Mouse (Mus musculus): Measurements from ENCODE around the gene Myh10. TPM values are rescaled to one million over a fixed set of nuclear protein-coding genes. Genes with fewer than 3 reads are reported as not detected.

Myh10 gene
- total and polyA plus RNA-seq, 3 experiments, result 0.38 to 2.7 (median 0.62) TPM

DNA sequence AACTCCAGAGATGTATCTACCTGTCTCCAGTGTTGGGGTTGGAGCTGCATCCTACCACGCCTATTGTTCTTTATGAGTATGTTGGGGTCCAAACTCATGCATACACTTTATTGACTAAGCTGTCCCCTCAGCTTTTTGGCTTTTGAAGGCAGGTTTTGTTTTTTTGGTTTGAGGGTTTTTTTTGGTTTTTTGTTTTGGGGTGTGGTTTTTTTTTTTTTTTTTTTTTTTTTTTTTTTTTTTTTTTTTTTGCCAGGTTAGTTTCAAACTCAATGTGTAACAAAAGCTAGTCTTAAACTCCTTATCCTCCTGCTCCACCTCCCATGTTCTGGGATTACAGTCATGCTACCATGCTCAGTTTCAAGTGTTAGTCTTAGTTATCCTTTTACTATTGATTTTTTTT, 12.9 kb downstream of the Myh10 start:
- H3K4me2 ChIP-seq (ENCODE audit: insufficient read depth, low read depth, poor library complexity, severe bottlenecking), result no peak overlapping the region
- DNase-seq (ENCODE audit: extremely low read depth), result no peak
- peaks cover 7% of the 10 kb centered on the region for H3K9me3 ChIP-seq (replicated peaks; ENCODE audit: low read length)
- peaks cover 10 to 16% of the 10 kb centered on the region in 2 experiments for H3K4me1 ChIP-seq (ENCODE audit: control insufficient read depth in 1 of 2, insufficient read depth in 2 of 2)
- H3K9ac ChIP-seq (ENCODE audit: insufficient read depth, low read depth), result no peak overlapping the region
- no peaks in the 10 kb centered on the region for H3K27me3 ChIP-seq (replicated peaks)
- no peaks in the 10 kb centered on the region for H3K36me3 ChIP-seq (replicated peaks in 1 of 2; ENCODE audit: control insufficient read depth in 1 of 2, insufficient read depth in 1 of 2, low read length in 1 of 2)
- H3K4me3 ChIP-seq (replicated peaks in 1 of 3; ENCODE audit: low read depth in 2 of 3, low read length in 2 of 3, poor library complexity in 1 of 3), result no peak overlapping the region
- dilution Hi-C loops (cut with MboI; ENCODE audit: extremely low pct_ligation_motif_present, extremely low pct_unique_long_range_greater_than_20kb, low sequenced_read_pairs) (no loop called here), in situ Hi-C loops (cut with MboI; ENCODE audit: low pct_ligation_motif_present, low pct_unique_long_range_greater_than_20kb, low sequenced_read_pairs) (no loop called here)
- no peak overlapping the region for H3K27ac ChIP-seq (ENCODE audit: insufficient read depth, low read depth)
- TF ChIP-seq ZNF384 (IDR thresholded peaks at IDR 0.05; ENCODE audit: low read depth, low read length), result peak; percentile 80
- no peak for TF ChIP-seq EP300 (IDR thresholded peaks at IDR 0.05; ENCODE audit: low read length)
- H3K79me2 ChIP-seq (replicated peaks; ENCODE audit: control insufficient read depth, extremely low read depth, insufficient read depth, poor library complexity, severe bottlenecking), result no peaks in the 10 kb centered on the region

DNA sequence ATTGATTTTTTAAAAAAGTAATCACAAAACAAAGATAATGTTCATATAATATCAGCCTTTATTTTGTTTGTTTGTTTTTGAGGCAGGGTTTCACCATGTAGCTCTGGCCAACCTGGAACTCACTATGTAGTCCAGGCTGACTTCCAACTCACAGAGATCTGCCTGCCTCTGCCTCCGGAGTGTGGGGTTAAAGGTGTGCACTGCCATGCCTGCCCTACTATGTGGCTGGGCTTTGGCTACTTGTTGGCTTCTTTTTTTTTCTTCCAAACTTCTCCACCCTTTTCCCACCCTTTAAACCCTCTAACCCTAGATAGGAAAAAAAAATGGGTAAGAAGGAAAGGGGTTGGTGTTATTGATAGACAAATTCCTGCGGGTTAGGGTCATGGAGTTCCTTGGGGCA, 13.5 kb downstream of the Myh10 start:
- dilution Hi-C loops (cut with MboI; ENCODE audit: extremely low pct_ligation_motif_present, extremely low pct_unique_long_range_greater_than_20kb, low sequenced_read_pairs), result no loop called here
- Histone ChIP-seq H3K4me1 (ENCODE audit: control insufficient read depth in 1 of 2, insufficient read depth in 2 of 2) (peaks cover 10 to 16% of the 10 kb centered on the region in 2 experiments), H3K4me3 (replicated peaks in 1 of 3; ENCODE audit: low read depth in 2 of 3, low read length in 2 of 3, poor library complexity in 1 of 3) (no peak overlapping the region), H3K27ac (ENCODE audit: insufficient read depth, low read depth) (no peak overlapping the region), H3K4me2 (ENCODE audit: insufficient read depth, low read depth, poor library complexity, severe bottlenecking) (no peak overlapping the region), H3K36me3 (replicated peaks in 1 of 2; ENCODE audit: control insufficient read depth in 1 of 2, insufficient read depth in 1 of 2, low read length in 1 of 2) (no peaks in the 10 kb centered on the region), H3K79me2 (replicated peaks; ENCODE audit: control insufficient read depth, extremely low read depth, insufficient read depth, poor library complexity, severe bottlenecking) (no peaks in the 10 kb centered on the region), H3K27me3 (replicated peaks) (no peaks in the 10 kb centered on the region), H3K9me3 (replicated peaks; ENCODE audit: low read length) (peaks cover 7% of the 10 kb centered on the region), H3K9ac (ENCODE audit: insufficient read depth, low read depth) (no peak overlapping the region)
- in situ Hi-C loops (cut with MboI; ENCODE audit: low pct_ligation_motif_present, low pct_unique_long_range_greater_than_20kb, low sequenced_read_pairs), result loop anchor here (5.0 kb wide), 1 partner anchor 118 kb away; the partner anchor contains the start of gene Ccdc42
- TF ChIP-seq TCF12 (IDR thresholded peaks at IDR 0.05; ENCODE audit: low read depth, low read length) (no peak), RCOR1 (conservative IDR thresholded peaks at IDR 0.05; ENCODE audit: low read depth, low read length) (no peak), ZKSCAN1 (IDR thresholded peaks at IDR 0.05; ENCODE audit: borderline replicate concordance, low read depth, low read length) (peak; percentile 18; the same call in 1 of the 2 replicates)
- DNase-seq (ENCODE audit: extremely low read depth), result no peak

- Histone ChIP-seq H3K36me3 (replicated peaks in 1 of 2; ENCODE audit: control insufficient read depth in 1 of 2, insufficient read depth in 1 of 2, low read length in 1 of 2) (no peaks in the 10 kb centered on the region), H3K4me2 (ENCODE audit: insufficient read depth, low read depth, poor library complexity, severe bottlenecking) (peak overlapping the region; percentile 50), H3K27ac (ENCODE audit: insufficient read depth, low read depth) (no peak overlapping the region), H3K4me3 (replicated peaks in 1 of 3; ENCODE audit: low read depth in 2 of 3, low read length in 2 of 3, poor library complexity in 1 of 3) (no peak overlapping the region), H3K9me3 (replicated peaks; ENCODE audit: low read length) (no peaks in the 10 kb centered on the region), H3K9ac (ENCODE audit: insufficient read depth, low read depth) (no peak overlapping the region), H3K79me2 (replicated peaks; ENCODE audit: control insufficient read depth, extremely low read depth, insufficient read depth, poor library complexity, severe bottlenecking) (no peaks in the 10 kb centered on the region), H3K4me1 (ENCODE audit: control insufficient read depth in 1 of 2, insufficient read depth in 2 of 2) (peaks cover 10 to 16% of the 10 kb centered on the region in 2 experiments), H3K27me3 (replicated peaks) (peaks cover 3% of the 10 kb centered on the region)
- TF ChIP-seq CTCF (conservative IDR thresholded peaks at IDR 0.05 in 1 of 2, IDR thresholded peaks at IDR 0.05 in 1 of 2; ENCODE audit: low read depth in 2 of 2, low read length in 2 of 2), result peak in 1 of 2 experiments; percentile 51; a peak in 2 of 4 replicates
- no peak for TF ChIP-seq USF1 (IDR thresholded peaks at IDR 0.05; ENCODE audit: low read depth, low read length)
- TF ChIP-seq IRF4 (IDR thresholded peaks at IDR 0.05; ENCODE audit: low read depth, low read length), result peak; percentile 47; the same call in 1 of the 2 replicates
- TF ChIP-seq RAD21 (IDR thresholded peaks at IDR 0.05; ENCODE audit: low read depth, low read length), result peak; percentile 43
- TF ChIP-seq ETS1 (conservative IDR thresholded peaks at IDR 0.05; ENCODE audit: low read depth, low read length), result peak; percentile 86
- peak; percentile 30; the same call in 1 of the 2 replicates for TF ChIP-seq SMC3 (IDR thresholded peaks at IDR 0.05; ENCODE audit: low read depth, low read length)
- peak; percentile 43 for TF ChIP-seq BHLHE40 (IDR thresholded peaks at IDR 0.05; ENCODE audit: low read depth, low read length)
- no peak for TF ChIP-seq GABPA (IDR thresholded peaks at IDR 0.05; ENCODE audit: insufficient replicate concordance, low read depth, low read length)
- TF ChIP-seq PAX5 (IDR thresholded peaks at IDR 0.05; ENCODE audit: low read length), result no peak
- no peak for TF ChIP-seq NELFE (IDR thresholded peaks at IDR 0.05; ENCODE audit: low read depth, low read length)
- 0 out of 2 replicates have a peak, but pooled peaks have one; percentile 42 for TF ChIP-seq MAFK (IDR thresholded peaks at IDR 0.05; ENCODE audit: insufficient replicate concordance, low read length)
- TF ChIP-seq JUND (conservative IDR thresholded peaks at IDR 0.05; ENCODE audit: low read depth, low read length), result peak; percentile 82
- TF ChIP-seq UBTF (IDR thresholded peaks at IDR 0.05; ENCODE audit: low read depth, low read length), result no peak
- peak; percentile 82 for TF ChIP-seq EP300 (IDR thresholded peaks at IDR 0.05; ENCODE audit: low read length)
- TF ChIP-seq MEF2A (IDR thresholded peaks at IDR 0.05; ENCODE audit: borderline replicate concordance, low read depth, low read length), result peak; percentile 99
- no peak for TF ChIP-seq MYC (IDR thresholded peaks at IDR 0.05; ENCODE audit: low read depth, low read length)
- TF ChIP-seq JUN (IDR thresholded peaks at IDR 0.05; ENCODE audit: insufficient read depth, low read depth, low read length), result peak; percentile 92
- TF ChIP-seq CHD2 (IDR thresholded peaks at IDR 0.05; ENCODE audit: low read length), result no peak
- dilution Hi-C loops (cut with MboI; ENCODE audit: extremely low pct_ligation_motif_present, extremely low pct_unique_long_range_greater_than_20kb, low sequenced_read_pairs) (no loop called here), in situ Hi-C loops (cut with MboI; ENCODE audit: low pct_ligation_motif_present, low pct_unique_long_range_greater_than_20kb, low sequenced_read_pairs) (loop anchor here (5.0 kb wide), 1 partner anchor 119 kb away; the partner anchor contains the start of gene Ccdc42)
- DNase-seq (ENCODE audit: extremely low read depth), result peak; percentile 82
These were observed 15.4 kb downstream of the Myh10 start for GRCm38 (mm10) chr11:68706524-68707429.
